Mouse (Mus musculus): ENCODE results near the gene Mcm3. TPM values are rescaled to one million over a fixed set of nuclear protein-coding genes. Genes with fewer than 3 reads are reported as not detected.
"Not testable (repeated sequence)": the region's sequence is repeated elsewhere in the genome, so short reads cannot be mapped to it uniquely, and the experiment has no call there.

Mcm3 gene
- polyA plus RNA-seq, 2 experiments = 92.3 to 125 TPM

DNA sequence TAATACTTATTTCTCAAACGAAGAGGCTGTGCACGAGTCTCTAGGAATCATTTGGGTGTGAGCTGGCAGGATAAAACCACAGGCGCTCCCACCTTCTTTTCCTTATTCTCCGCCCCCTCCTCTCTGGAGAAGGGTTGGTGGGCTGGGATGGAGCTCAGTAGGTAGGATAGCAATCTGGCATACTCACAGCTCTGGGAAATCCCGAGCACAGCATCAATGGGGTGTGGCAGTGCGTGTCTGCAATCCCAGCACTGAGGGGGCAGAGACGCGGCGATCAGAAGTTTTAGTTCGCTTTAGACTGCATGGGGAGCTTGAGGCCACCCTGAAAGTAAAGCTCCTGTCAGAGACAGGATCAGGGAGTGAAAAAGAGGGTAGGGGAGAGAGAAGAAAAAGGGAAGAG, 31.7 kb downstream of the Mcm3 start:
- Histone ChIP-seq H3K27me3 (ENCODE audit: control insufficient read depth, insufficient read depth, low read length) (no peaks in the 10 kb centered on the region), H3K4me2 (replicated peaks; ENCODE audit: low read depth, low read length, severe bottlenecking) (no peak overlapping the region), H3K4me3 (replicated peaks; ENCODE audit: low read length) (no peak overlapping the region), H3K4me1 (ENCODE audit: control insufficient read depth, insufficient read depth, low read length) (0 out of 2 replicates have a peak, but pooled peaks cover 2% of the 10 kb centered on the region), H3K27ac (replicated peaks; ENCODE audit: low read depth, low read length) (no peak overlapping the region), H3K9ac (ENCODE audit: low read depth, low read length, severe bottlenecking) (no peak overlapping the region), H3K9me3 (ENCODE audit: control insufficient read depth, low read length) (no peaks in the 10 kb centered on the region), H3K36me3 (ENCODE audit: control insufficient read depth, insufficient read depth, low read length) (no peaks in the 10 kb centered on the region)
- no peak for DNase-seq (ENCODE audit: low spot score)
- 41% methylated on average over 10 of the region's 10 CpGs for WGBS
- no peak for ATAC-seq (ENCODE audit: low FRiP score, low read depth)
- no peak for TF ChIP-seq POLR2A (IDR thresholded peaks at IDR 0.05; ENCODE audit: borderline replicate concordance, extremely low read depth, insufficient read depth, insufficient read length)

DNA sequence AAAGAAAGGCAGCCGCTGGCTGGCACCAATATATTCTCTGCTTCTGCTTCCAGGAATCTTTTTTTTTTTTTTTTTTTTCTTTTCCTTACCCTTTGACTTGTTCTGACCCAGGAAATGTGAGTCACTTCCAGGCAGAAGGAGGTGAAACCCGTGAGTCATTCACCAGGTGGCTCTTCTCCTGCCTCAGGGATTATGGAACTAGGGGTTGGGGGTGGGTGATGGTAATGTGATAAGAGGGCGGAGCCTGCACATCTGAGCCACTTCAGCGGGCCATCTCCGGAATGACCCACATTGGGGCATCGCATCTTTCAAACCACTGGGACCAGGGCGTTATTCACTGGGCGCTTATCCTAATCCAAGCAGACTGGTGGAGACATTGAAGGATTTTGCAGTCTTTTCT, 33.1 kb downstream of the Mcm3 start:
- Histone ChIP-seq H3K4me3 (replicated peaks; ENCODE audit: low read length) (no peak overlapping the region), H3K27ac (replicated peaks; ENCODE audit: low read depth, low read length) (no peak overlapping the region), H3K9me3 (ENCODE audit: control insufficient read depth, low read length) (no peaks in the 10 kb centered on the region), H3K4me2 (replicated peaks; ENCODE audit: low read depth, low read length, severe bottlenecking) (no peak overlapping the region), H3K4me1 (ENCODE audit: control insufficient read depth, insufficient read depth, low read length) (0 out of 2 replicates have a peak, but pooled peaks cover 2% of the 10 kb centered on the region), H3K36me3 (ENCODE audit: control insufficient read depth, insufficient read depth, low read length) (no peaks in the 10 kb centered on the region), H3K9ac (ENCODE audit: low read depth, low read length, severe bottlenecking) (no peak overlapping the region), H3K27me3 (ENCODE audit: control insufficient read depth, insufficient read depth, low read length) (no peaks in the 10 kb centered on the region)
- no peak for TF ChIP-seq POLR2A (IDR thresholded peaks at IDR 0.05; ENCODE audit: borderline replicate concordance, extremely low read depth, insufficient read depth, insufficient read length)
- WGBS = 48% methylated on average over 8 of the region's 8 CpGs
- no peak for ATAC-seq (ENCODE audit: low FRiP score, low read depth)
- DNase-seq (ENCODE audit: low spot score) = no peak

DNA sequence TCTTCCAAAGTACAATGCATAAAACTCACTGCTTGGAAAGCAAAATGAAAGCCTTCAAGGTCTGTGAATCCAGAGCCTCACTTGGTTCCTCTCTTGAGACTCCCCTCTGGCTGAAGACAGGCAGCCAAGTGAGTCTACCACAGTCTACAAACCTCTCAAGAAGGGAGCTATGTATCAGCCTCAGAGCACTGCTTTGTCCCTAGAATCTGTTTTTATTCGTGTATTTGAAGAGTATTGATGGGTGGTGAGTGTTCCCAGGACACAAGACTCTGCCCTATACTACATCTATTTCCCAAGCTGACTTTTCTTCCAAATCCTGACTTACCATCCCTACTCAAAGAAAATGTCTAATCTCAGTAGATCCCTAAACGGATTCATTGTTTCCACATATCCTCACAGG, 41.7 kb downstream of the Mcm3 start:
- ATAC-seq (ENCODE audit: low FRiP score, low read depth) (no peak), DNase-seq (ENCODE audit: low spot score) (no peak)
- Histone ChIP-seq H3K27me3 (ENCODE audit: control insufficient read depth, insufficient read depth, low read length) (no peaks in the 10 kb centered on the region), H3K9ac (ENCODE audit: low read depth, low read length, severe bottlenecking) (no peak overlapping the region), H3K36me3 (ENCODE audit: control insufficient read depth, insufficient read depth, low read length) (no peaks in the 10 kb centered on the region), H3K4me2 (replicated peaks; ENCODE audit: low read depth, low read length, severe bottlenecking) (no peak overlapping the region), H3K4me3 (replicated peaks; ENCODE audit: low read length) (no peak overlapping the region), H3K4me1 (ENCODE audit: control insufficient read depth, insufficient read depth, low read length) (no peaks in the 10 kb centered on the region), H3K9me3 (ENCODE audit: control insufficient read depth, low read length) (no peaks in the 10 kb centered on the region), H3K27ac (replicated peaks; ENCODE audit: low read depth, low read length) (no peak overlapping the region)
- TF ChIP-seq POLR2A (IDR thresholded peaks at IDR 0.05; ENCODE audit: borderline replicate concordance, extremely low read depth, insufficient read depth, insufficient read length) = no peak
- WGBS = 77% methylated on average over 2 of the region's 2 CpGs

DNA sequence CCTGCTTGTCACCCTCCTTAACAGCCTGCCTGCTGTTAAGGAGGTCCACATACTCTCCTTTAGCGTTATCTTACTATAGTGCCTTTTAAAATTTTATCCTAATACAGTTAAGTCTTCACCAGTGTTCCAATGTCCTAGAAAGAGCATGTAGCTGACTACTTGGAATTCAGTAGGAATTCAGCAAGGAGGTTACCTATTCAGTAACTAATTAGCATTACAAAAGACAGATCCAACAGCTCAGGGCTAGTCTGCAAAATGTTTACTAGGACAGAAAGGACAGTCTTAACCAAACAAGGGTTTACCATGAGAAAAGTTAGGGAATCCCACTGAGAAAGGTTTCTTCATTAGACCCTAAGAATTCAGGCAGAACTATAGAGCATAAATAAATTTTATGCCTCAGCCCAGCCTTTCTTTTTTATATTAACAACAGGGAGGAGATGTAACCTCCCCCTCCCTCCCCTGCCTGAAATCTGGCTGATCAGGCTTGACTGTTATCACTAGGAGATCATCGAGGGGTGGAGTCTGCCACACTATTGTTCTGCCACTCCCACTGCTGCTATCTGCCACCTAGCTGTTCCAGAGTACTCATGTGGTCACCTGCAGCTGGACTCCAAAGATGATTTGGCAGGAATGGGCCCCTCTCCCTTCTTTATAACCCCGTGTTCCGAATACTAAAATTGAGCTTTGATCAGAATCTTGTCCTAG, 45.9 kb downstream of the Mcm3 start:
- H3K36me3 ChIP-seq (ENCODE audit: control insufficient read depth, insufficient read depth, low read length); H3K4me2 ChIP-seq (replicated peaks; ENCODE audit: low read depth, low read length, severe bottlenecking); H3K4me3 ChIP-seq (replicated peaks; ENCODE audit: low read length); ATAC-seq (ENCODE audit: low FRiP score, low read depth); H3K27ac ChIP-seq (replicated peaks; ENCODE audit: low read depth, low read length); H3K27me3 ChIP-seq (ENCODE audit: control insufficient read depth, insufficient read depth, low read length); H3K9ac ChIP-seq (ENCODE audit: low read depth, low read length, severe bottlenecking); H3K9me3 ChIP-seq (ENCODE audit: control insufficient read depth, low read length); H3K4me1 ChIP-seq (ENCODE audit: control insufficient read depth, insufficient read depth, low read length); DNase-seq (ENCODE audit: low spot score): not testable (repeated sequence)
- WGBS = 81% methylated on average over 4 of the region's 4 CpGs

DNA sequence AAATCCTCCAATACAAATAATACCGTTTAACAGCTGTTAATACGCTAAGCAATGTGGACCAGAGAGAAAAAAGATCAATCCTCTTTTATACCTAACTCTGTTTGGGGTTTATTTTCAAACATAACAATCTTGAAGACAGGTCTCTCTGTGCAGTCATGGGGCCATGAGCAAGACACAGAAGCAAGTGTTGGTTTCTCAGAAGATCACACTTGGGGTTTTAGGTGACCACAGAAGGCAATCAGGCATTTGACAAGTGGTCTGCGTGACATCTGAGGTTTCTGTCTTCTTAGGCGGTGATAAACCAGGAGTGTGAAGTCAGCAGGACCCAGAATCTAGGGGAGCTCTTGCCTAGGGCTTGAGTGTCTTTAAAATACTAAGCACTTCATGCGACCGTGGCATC, 53.6 kb downstream of the Mcm3 start:
- Histone ChIP-seq H3K4me2 (replicated peaks; ENCODE audit: low read depth, low read length, severe bottlenecking) (no peak overlapping the region), H3K9ac (ENCODE audit: low read depth, low read length, severe bottlenecking) (no peak overlapping the region), H3K4me3 (replicated peaks; ENCODE audit: low read length) (no peak overlapping the region), H3K27ac (replicated peaks; ENCODE audit: low read depth, low read length) (no peak overlapping the region), H3K27me3 (ENCODE audit: control insufficient read depth, insufficient read depth, low read length) (no peaks in the 10 kb centered on the region), H3K9me3 (ENCODE audit: control insufficient read depth, low read length) (no peaks in the 10 kb centered on the region), H3K4me1 (ENCODE audit: control insufficient read depth, insufficient read depth, low read length) (no peaks in the 10 kb centered on the region), H3K36me3 (ENCODE audit: control insufficient read depth, insufficient read depth, low read length) (no peaks in the 10 kb centered on the region)
- ATAC-seq (ENCODE audit: low FRiP score, low read depth) = no peak
- 78% methylated on average over 6 of the region's 6 CpGs for WGBS
- TF ChIP-seq POLR2A (IDR thresholded peaks at IDR 0.05; ENCODE audit: borderline replicate concordance, extremely low read depth, insufficient read depth, insufficient read length) = no peak
- DNase-seq (ENCODE audit: low spot score) = no peak

DNA sequence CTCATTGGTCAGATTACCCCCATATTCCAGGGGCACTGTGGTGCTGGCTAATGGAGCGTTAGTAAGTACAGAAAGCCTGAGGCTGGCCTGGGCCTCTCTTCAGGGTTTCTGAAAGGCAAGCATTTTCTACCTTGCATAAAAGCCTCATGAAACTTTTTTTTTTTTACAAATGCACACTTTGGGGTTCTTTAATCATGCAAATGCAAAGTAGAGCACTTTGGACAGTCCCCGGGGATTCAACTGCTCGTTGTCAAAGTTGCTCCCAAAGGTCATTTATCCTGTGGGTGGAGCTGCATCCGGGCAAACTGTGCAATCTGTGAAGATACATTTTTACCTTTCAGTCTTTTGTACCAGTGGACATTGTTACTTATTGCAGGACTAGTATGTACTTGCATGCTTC, 58.7 kb downstream of the Mcm3 start:
- ATAC-seq (ENCODE audit: low FRiP score, low read depth) (no peak), DNase-seq (ENCODE audit: low spot score) (no peak)
- 75% methylated on average over 4 of the region's 4 CpGs for WGBS
- H3K4me2 ChIP-seq (replicated peaks; ENCODE audit: low read depth, low read length, severe bottlenecking) = no peak overlapping the region
- no peaks in the 10 kb centered on the region for H3K9me3 ChIP-seq (ENCODE audit: control insufficient read depth, low read length)
- no peaks in the 10 kb centered on the region for H3K4me1 ChIP-seq (ENCODE audit: control insufficient read depth, insufficient read depth, low read length)
- H3K4me3 ChIP-seq (replicated peaks; ENCODE audit: low read length) = no peak overlapping the region
- no peak for TF ChIP-seq POLR2A (IDR thresholded peaks at IDR 0.05; ENCODE audit: borderline replicate concordance, extremely low read depth, insufficient read depth, insufficient read length)
- no peaks in the 10 kb centered on the region for H3K36me3 ChIP-seq (ENCODE audit: control insufficient read depth, insufficient read depth, low read length)
- H3K27me3 ChIP-seq (ENCODE audit: control insufficient read depth, insufficient read depth, low read length) = no peaks in the 10 kb centered on the region
- no peak overlapping the region for H3K27ac ChIP-seq (replicated peaks; ENCODE audit: low read depth, low read length)
- no peak overlapping the region for H3K9ac ChIP-seq (ENCODE audit: low read depth, low read length, severe bottlenecking)
